Mouse (Mus musculus): ENCODE data around the gene Shisa5. TPM values are rescaled to one million over a fixed set of nuclear protein-coding genes. Genes with fewer than 3 reads are reported as not detected.

The Shisa5 gene
- total and polyA plus RNA-seq, 3 experiments, result 153 to 170 (median 166) TPM

DNA sequence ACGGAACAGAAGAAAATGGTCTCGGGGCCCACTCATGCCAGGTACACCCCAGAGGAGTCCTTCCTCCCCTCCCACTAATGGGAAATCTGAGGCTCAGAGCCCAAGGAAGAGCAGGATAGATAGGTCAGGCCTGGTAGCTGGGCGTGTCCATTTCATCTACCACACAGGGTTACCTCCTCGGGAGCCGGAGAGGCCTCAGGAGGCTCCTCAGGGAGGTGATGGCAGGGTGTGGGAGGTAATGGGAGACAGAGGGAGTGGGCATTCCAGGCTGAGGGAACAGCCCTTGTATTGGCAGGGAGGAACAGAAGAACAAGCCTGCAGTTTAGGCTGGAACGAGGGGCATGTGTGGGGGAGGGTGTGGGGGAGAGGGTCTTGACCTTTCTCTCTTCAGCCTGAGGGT is 58.5 kb downstream of the Shisa5 start:
- Histone ChIP-seq H3K4me3 (replicated peaks in 1 of 3; ENCODE audit: low read depth in 2 of 3, low read length in 2 of 3, poor library complexity in 1 of 3) (no peak overlapping the region), H3K36me3 (replicated peaks in 1 of 2; ENCODE audit: control insufficient read depth in 1 of 2, insufficient read depth in 1 of 2, low read length in 1 of 2) (peaks cover 7 to 13% of the 10 kb centered on the region in 2 experiments), H3K27ac (ENCODE audit: insufficient read depth, low read depth) (no peak overlapping the region), H3K4me2 (ENCODE audit: insufficient read depth, low read depth, poor library complexity, severe bottlenecking) (no peak overlapping the region), H3K9me3 (replicated peaks; ENCODE audit: low read length) (no peaks in the 10 kb centered on the region), H3K9ac (ENCODE audit: insufficient read depth, low read depth) (no peak overlapping the region), H3K27me3 (replicated peaks) (peaks cover 72% of the 10 kb centered on the region), H3K79me2 (replicated peaks; ENCODE audit: control insufficient read depth, extremely low read depth, insufficient read depth, poor library complexity, severe bottlenecking) (no peaks in the 10 kb centered on the region), H3K4me1 (ENCODE audit: control insufficient read depth in 1 of 2, insufficient read depth in 2 of 2) (peaks cover 4 to 9% of the 10 kb centered on the region in 2 experiments; a peak in 2 of 4 replicates)
- in situ Hi-C loops (cut with MboI; ENCODE audit: low pct_ligation_motif_present, low pct_unique_long_range_greater_than_20kb, low sequenced_read_pairs) (no loop called here), dilution Hi-C loops (cut with MboI; ENCODE audit: extremely low pct_ligation_motif_present, extremely low pct_unique_long_range_greater_than_20kb, low sequenced_read_pairs) (no loop called here)
- no peak for DNase-seq (ENCODE audit: extremely low read depth)
- TF ChIP-seq EP300 (IDR thresholded peaks at IDR 0.05; ENCODE audit: low read length), result no peak
- TF ChIP-seq KAT2A (IDR thresholded peaks at IDR 0.05; ENCODE audit: insufficient replicate concordance, low read length), result no peak
- TF ChIP-seq POLR2AphosphoS2 (IDR thresholded peaks at IDR 0.05; ENCODE audit: low read depth, low read length), result no peak
- no peak for TF ChIP-seq TBP (conservative IDR thresholded peaks at IDR 0.05; ENCODE audit: low read depth, low read length)
- no peak for TF ChIP-seq SMC3 (IDR thresholded peaks at IDR 0.05; ENCODE audit: low read depth, low read length)
- TF ChIP-seq RCOR1 (conservative IDR thresholded peaks at IDR 0.05; ENCODE audit: low read depth, low read length), result no peak
- TF ChIP-seq GABPA (IDR thresholded peaks at IDR 0.05; ENCODE audit: insufficient replicate concordance, low read depth, low read length), result no peak
- TF ChIP-seq CTCF (conservative IDR thresholded peaks at IDR 0.05 in 1 of 2, IDR thresholded peaks at IDR 0.05 in 1 of 2; ENCODE audit: low read depth in 2 of 2, low read length in 2 of 2), result no peak
- TF ChIP-seq USF1 (IDR thresholded peaks at IDR 0.05; ENCODE audit: low read depth, low read length), result no peak
- no peak for TF ChIP-seq MAFK (IDR thresholded peaks at IDR 0.05; ENCODE audit: insufficient replicate concordance, low read length)

GRCm38 (mm10) chr9:109097291-109097690 is 58.9 kb downstream of the Shisa5 start:
- TF ChIP-seq MAX (IDR thresholded peaks at IDR 0.05; ENCODE audit: low read length), result no peak
- no peak for TF ChIP-seq KAT2A (IDR thresholded peaks at IDR 0.05; ENCODE audit: insufficient replicate concordance, low read length)
- TF ChIP-seq IRF4 (IDR thresholded peaks at IDR 0.05; ENCODE audit: low read depth, low read length), result no peak
- DNase-seq (ENCODE audit: extremely low read depth), result no peak
- in situ Hi-C loops (cut with MboI; ENCODE audit: low pct_ligation_motif_present, low pct_unique_long_range_greater_than_20kb, low sequenced_read_pairs), result no loop called here
- H3K4me2 ChIP-seq (ENCODE audit: insufficient read depth, low read depth, poor library complexity, severe bottlenecking), result no peak overlapping the region
- no peak overlapping the region for H3K4me3 ChIP-seq (replicated peaks in 1 of 3; ENCODE audit: low read depth in 2 of 3, low read length in 2 of 3, poor library complexity in 1 of 3)
- no peaks in the 10 kb centered on the region for H3K9me3 ChIP-seq (replicated peaks; ENCODE audit: low read length)
- H3K36me3 ChIP-seq (replicated peaks in 1 of 2; ENCODE audit: control insufficient read depth in 1 of 2, insufficient read depth in 1 of 2, low read length in 1 of 2), result peaks cover 3 to 9% of the 10 kb centered on the region in 2 experiments
- H3K4me1 ChIP-seq (ENCODE audit: control insufficient read depth in 1 of 2, insufficient read depth in 2 of 2), result peaks cover 4 to 9% of the 10 kb centered on the region in 2 experiments; a peak in 2 of 4 replicates
- dilution Hi-C loops (cut with MboI; ENCODE audit: extremely low pct_ligation_motif_present, extremely low pct_unique_long_range_greater_than_20kb, low sequenced_read_pairs), result no loop called here
- H3K27me3 ChIP-seq (replicated peaks), result peaks cover 77% of the 10 kb centered on the region
- no peak overlapping the region for H3K9ac ChIP-seq (ENCODE audit: insufficient read depth, low read depth)
- no peaks in the 10 kb centered on the region for H3K79me2 ChIP-seq (replicated peaks; ENCODE audit: control insufficient read depth, extremely low read depth, insufficient read depth, poor library complexity, severe bottlenecking)
- H3K27ac ChIP-seq (ENCODE audit: insufficient read depth, low read depth), result no peak overlapping the region

DNA sequence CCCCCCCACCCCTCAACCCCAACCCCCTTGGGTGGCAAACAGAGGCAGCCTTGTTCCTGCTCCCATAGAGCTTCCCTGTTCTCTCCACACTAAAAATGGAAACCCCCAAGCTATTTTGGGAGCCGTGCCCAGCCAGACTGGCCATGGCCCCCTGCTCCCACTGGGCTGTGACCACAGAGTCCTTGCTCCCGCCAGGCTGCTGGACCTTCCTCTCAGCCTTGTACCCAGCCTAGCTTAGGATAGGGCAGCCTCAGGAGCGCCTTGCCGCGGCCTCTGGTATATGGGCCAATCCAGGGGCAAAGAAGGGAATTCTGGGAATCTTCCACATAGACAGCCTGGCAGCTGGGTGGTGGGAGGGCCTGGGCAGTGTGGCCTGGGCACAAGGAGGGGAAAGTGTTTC is 59.5 kb downstream of the Shisa5 start:
- H3K9ac ChIP-seq (ENCODE audit: insufficient read depth, low read depth), result no peak overlapping the region
- H3K27me3 ChIP-seq (replicated peaks), result peaks cover 82% of the 10 kb centered on the region
- no peaks in the 10 kb centered on the region for H3K9me3 ChIP-seq (replicated peaks; ENCODE audit: low read length)
- H3K4me3 ChIP-seq (replicated peaks in 1 of 3; ENCODE audit: low read depth in 2 of 3, low read length in 2 of 3, poor library complexity in 1 of 3), result no peak overlapping the region
- in situ Hi-C loops (cut with MboI; ENCODE audit: low pct_ligation_motif_present, low pct_unique_long_range_greater_than_20kb, low sequenced_read_pairs) (no loop called here), dilution Hi-C loops (cut with MboI; ENCODE audit: extremely low pct_ligation_motif_present, extremely low pct_unique_long_range_greater_than_20kb, low sequenced_read_pairs) (no loop called here)
- TF ChIP-seq CHD2 (IDR thresholded peaks at IDR 0.05; ENCODE audit: low read length) (no peak), ZMIZ1 (IDR thresholded peaks at IDR 0.05; ENCODE audit: low read depth, low read length) (no peak), JUND (conservative IDR thresholded peaks at IDR 0.05; ENCODE audit: low read depth, low read length) (no peak), MAZ (IDR thresholded peaks at IDR 0.05; ENCODE audit: low read depth, low read length) (no peak), MAFK (IDR thresholded peaks at IDR 0.05; ENCODE audit: insufficient replicate concordance, low read length) (no peak), PAX5 (IDR thresholded peaks at IDR 0.05; ENCODE audit: low read length) (no peak), ZC3H11A (IDR thresholded peaks at IDR 0.05; ENCODE audit: low read depth, low read length) (no peak), MXI1 (IDR thresholded peaks at IDR 0.05; ENCODE audit: low read depth, low read length) (no peak), BHLHE40 (IDR thresholded peaks at IDR 0.05; ENCODE audit: low read depth, low read length) (no peak), SMC3 (IDR thresholded peaks at IDR 0.05; ENCODE audit: low read depth, low read length) (no peak)
- no peaks in the 10 kb centered on the region for H3K79me2 ChIP-seq (replicated peaks; ENCODE audit: control insufficient read depth, extremely low read depth, insufficient read depth, poor library complexity, severe bottlenecking)
- DNase-seq (ENCODE audit: extremely low read depth), result no peak
- H3K36me3 ChIP-seq (replicated peaks in 1 of 2; ENCODE audit: control insufficient read depth in 1 of 2, insufficient read depth in 1 of 2, low read length in 1 of 2), result peaks cover under 1 to 5% of the 10 kb centered on the region in 2 experiments
- H3K4me1 ChIP-seq (ENCODE audit: control insufficient read depth in 1 of 2, insufficient read depth in 2 of 2), result peaks cover 4 to 9% of the 10 kb centered on the region in 2 experiments; a peak in 2 of 4 replicates
- no peak overlapping the region for H3K27ac ChIP-seq (ENCODE audit: insufficient read depth, low read depth)
- H3K4me2 ChIP-seq (ENCODE audit: insufficient read depth, low read depth, poor library complexity, severe bottlenecking), result no peak overlapping the region
